Mouse (Mus musculus) neural tube, embryonic 12.5 days (tissue): Measurements from ENCODE around the gene Cd160. TPM values are rescaled to one million over a fixed set of nuclear protein-coding genes. Genes with fewer than 3 reads are reported as not detected.

Experiments used
- ATAC-seq: fragments of 200-750 bp; cut with Nextera tagmentation; 2 replicates; pipeline ENCODE4 v1.8.0; 2017; ENCODE audit warnings: low read depth, mild to moderate bottlenecking, moderate TSS enrichment, moderate library complexity; ENCODE audit not compliant: low FRiP score
- H3K27ac ChIP-seq: fragments of 300-500 bp; sonication (generic); 2 replicates; pipeline ENCODE4 v1.5.1; 2016
- H3K27me3 ChIP-seq: fragments of 300-500 bp; sonication (generic); replicated peaks from 2 replicates; pipeline ENCODE4 v1.6.1; 2016; ENCODE audit warnings: mild to moderate bottlenecking
- H3K36me3 ChIP-seq: fragments of 300-500 bp; sonication (generic); 2 replicates; pipeline ENCODE4 v1.6.1; 2016; ENCODE audit warnings: mild to moderate bottlenecking
- H3K4me1 ChIP-seq: fragments of 300-500 bp; sonication (generic); 2 replicates; pipeline ENCODE4 v1.6.1; 2016
- H3K4me2 ChIP-seq: fragments of 300-500 bp; sonication (generic); replicated peaks from 2 replicates; pipeline ENCODE4 v1.6.1; 2016; ENCODE audit warnings: mild to moderate bottlenecking
- H3K4me3 ChIP-seq: fragments of 300-500 bp; sonication (generic); 2 replicates; pipeline ENCODE4 v1.5.1; 2016
- H3K9ac ChIP-seq: fragments of 300-500 bp; sonication (generic); 2 replicates; pipeline ENCODE4 v1.6.1; 2016; ENCODE audit warnings: mild to moderate bottlenecking
- H3K9me3 ChIP-seq: fragments of 300-500 bp; sonication (generic); 2 replicates; pipeline ENCODE4 v1.6.1; 2016; ENCODE audit warnings: mild to moderate bottlenecking
- WGBS: fragments of 180-500 bp; shearing (Covaris S2); methylation state at CpG from one replicate; pipeline ENCODE4 v1.1.7; 2016; 5-methylcytosine and 5-hydroxymethylcytosine counted together
- polyA plus RNA-seq: library from polyadenylated mRNA; unstranded; fragments of >200 nt; fragmentation: Nextera tagmentation; extraction: Ambion mirVana; gene quantifications from 2 replicates; pipeline ENCODE4 v1.2.1, GENCODE M21; 2016

Cd160 gene
- 0.08 and 0.15 TPM in 2 replicates for polyA plus RNA-seq

DNA sequence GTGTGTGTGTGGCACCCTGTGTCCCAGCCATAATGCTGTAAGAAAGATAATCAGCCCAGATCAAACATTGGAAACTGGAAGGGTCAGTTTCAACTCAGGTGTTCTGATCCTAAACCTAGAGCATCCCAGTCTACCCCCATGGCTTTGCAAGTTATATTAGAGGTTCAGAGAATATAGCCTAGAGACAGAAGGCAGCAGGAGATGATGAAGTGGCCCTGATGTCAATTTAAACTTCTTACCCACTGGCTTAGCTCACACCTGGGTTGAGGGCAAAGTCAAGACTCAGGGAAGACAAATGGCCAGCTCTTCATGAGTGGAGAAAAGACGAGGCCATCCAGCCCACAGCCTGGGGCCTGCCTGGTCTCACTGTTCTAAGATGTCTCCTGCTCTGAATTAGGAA lies at the start of gene Cd160, which contains the start of gene Pdzk1:
Cd160 (minus strand) TSS at position 368 of the 400 bp plus-strand sequence.
Pdzk1 (plus strand) TSS at position 301 of the 400 bp plus-strand sequence.
- Histone ChIP-seq H3K4me2 (no peak within 1 kb of the TSS), H3K4me1 (0 out of 2 replicates have a peak, but pooled peaks cover 3% of the 10 kb centered on the region), H3K36me3 (no peaks in the 10 kb centered on the region), H3K4me3 (no peak within 1 kb of the TSS), H3K9ac (no peak within 1 kb of the TSS), H3K9me3 (no peaks in the 10 kb centered on the region), H3K27me3 (no peaks in the 10 kb centered on the region), H3K27ac (no peak within 1 kb of the TSS)
- WGBS: 69% methylated on average over 1 of the region's 1 CpGs
- no peak for ATAC-seq

DNA sequence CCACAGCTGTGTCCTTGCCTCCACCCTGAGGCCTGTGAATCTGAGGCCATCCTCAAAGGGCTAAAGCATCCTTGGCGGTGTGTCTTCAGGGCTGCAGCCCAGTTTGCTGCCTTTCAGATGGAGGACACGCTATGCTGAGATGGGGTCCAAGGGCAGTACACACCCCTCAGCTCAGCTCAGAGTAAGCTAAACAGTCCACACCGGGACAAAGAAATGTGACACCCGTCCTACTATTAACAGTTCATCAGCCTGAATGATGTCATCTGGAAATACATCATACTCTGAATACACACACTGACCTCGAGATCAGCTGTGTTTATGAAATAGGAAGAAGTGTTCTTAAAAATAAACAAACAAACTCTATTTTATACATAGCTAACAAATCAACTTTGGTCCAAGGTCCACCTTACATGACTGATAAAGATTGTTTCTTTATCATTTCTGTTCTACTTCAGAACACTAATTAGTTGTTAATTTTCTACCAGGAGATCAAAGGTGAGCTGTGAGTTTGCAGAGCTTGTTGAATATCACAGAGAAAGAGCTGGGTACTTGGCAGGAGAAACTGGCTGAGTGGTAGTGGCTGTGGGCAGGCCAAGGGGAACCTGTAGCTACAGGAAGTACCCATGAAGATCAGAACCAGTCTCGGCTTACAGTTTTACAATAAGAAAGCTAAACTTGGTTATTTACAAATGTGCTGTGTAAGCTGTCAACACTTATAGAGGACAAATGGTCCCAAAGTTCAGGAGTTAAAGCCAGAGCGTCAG lies 45.8 kb upstream of the Cd160 start:
- 88% methylated on average over 7 of the region's 7 CpGs for WGBS
- Histone ChIP-seq H3K36me3 (peaks cover 66% of the 10 kb centered on the region), H3K4me1 (no peaks in the 10 kb centered on the region), H3K4me3 (no peak overlapping the region), H3K4me2 (no peak overlapping the region), H3K9me3 (no peaks in the 10 kb centered on the region), H3K27ac (no peak overlapping the region), H3K27me3 (no peaks in the 10 kb centered on the region), H3K9ac (no peak overlapping the region)
- ATAC-seq: no peak

DNA sequence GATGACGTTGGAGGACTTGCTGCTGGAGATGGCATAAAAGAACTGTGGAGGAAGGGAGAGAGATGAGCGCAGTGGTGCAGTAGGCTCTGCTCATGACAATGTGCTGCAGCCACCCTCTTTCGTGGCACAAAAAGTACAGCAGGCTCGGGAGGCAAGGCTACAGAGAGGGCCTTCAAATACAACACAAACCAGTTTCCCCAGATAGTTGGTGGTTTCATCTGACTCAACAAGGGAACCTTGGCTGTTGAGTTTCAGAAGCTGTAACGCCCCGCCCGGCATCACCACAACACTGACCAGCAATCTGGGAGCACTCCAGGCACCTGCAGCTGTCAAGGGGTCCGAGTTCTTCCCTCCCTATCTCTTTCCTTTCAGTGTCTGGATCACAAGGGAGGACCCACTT lies 43.4 kb upstream of the Cd160 start:
- H3K9ac ChIP-seq: no peak overlapping the region
- H3K4me1 ChIP-seq: no peaks in the 10 kb centered on the region
- H3K9me3 ChIP-seq: no peaks in the 10 kb centered on the region
- ATAC-seq: no peak
- no peak overlapping the region for H3K4me2 ChIP-seq
- 93% methylated on average over 8 of the region's 8 CpGs for WGBS
- no peak overlapping the region for H3K27ac ChIP-seq
- peaks cover 75% of the 10 kb centered on the region for H3K36me3 ChIP-seq
- no peaks in the 10 kb centered on the region for H3K27me3 ChIP-seq
- H3K4me3 ChIP-seq: no peak overlapping the region

DNA sequence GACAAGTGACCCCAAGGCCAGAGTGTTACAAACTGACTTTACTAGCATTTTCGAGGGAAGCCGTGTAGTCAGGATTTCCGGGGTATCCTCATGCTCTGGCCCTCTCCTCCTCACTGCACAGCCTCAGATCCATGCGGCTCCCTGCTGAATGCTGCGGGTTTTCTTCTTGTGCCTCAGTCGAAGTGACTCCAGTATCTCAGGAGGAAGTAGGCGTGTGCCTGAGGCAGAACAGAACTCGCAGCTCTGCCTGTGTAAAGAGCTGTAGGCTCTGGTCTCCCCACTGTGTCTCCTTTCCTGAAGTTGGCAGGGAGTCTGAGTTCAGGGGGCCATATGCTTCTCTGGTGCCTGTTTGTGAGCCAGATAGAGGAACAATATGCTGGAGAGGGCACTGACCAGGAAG lies 41.9 kb upstream of the Cd160 start:
- H3K4me2 ChIP-seq: no peak overlapping the region
- no peaks in the 10 kb centered on the region for H3K9me3 ChIP-seq
- no peaks in the 10 kb centered on the region for H3K27me3 ChIP-seq
- H3K27ac ChIP-seq: no peak overlapping the region
- H3K4me3 ChIP-seq: no peak overlapping the region
- no peak for ATAC-seq
- H3K4me1 ChIP-seq: no peaks in the 10 kb centered on the region
- H3K36me3 ChIP-seq: peaks cover 75% of the 10 kb centered on the region
- H3K9ac ChIP-seq: no peak overlapping the region
- WGBS: 90% methylated on average over 8 of the region's 8 CpGs

DNA sequence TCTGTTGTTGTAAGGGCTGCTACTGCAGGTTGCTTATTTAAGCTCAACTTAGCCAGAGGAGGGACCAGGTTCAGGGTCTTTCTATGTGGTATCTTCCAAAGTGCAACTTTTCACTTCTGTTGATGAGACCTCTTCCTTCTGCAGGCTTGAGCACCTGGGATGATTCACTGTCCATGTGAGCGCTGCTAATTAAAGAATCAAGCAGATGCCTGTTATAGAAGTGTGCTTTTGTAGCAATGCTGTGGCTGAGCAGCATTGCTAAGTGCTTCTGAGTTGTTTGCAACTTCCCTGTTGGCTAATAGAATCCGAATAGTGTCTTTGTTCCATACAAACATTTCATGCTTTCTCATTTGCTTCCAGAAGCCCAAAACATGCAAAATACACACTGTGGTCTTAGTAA lies 41.1 kb upstream of the Cd160 start:
- peaks cover 70% of the 10 kb centered on the region for H3K36me3 ChIP-seq
- no peak overlapping the region for H3K4me3 ChIP-seq
- no peak for ATAC-seq
- H3K9me3 ChIP-seq: no peaks in the 10 kb centered on the region
- no peaks in the 10 kb centered on the region for H3K27me3 ChIP-seq
- no peak overlapping the region for H3K9ac ChIP-seq
- H3K4me2 ChIP-seq: no peak overlapping the region
- H3K4me1 ChIP-seq: no peaks in the 10 kb centered on the region
- WGBS: 98% methylated on average over 2 of the region's 2 CpGs
- no peak overlapping the region for H3K27ac ChIP-seq

DNA sequence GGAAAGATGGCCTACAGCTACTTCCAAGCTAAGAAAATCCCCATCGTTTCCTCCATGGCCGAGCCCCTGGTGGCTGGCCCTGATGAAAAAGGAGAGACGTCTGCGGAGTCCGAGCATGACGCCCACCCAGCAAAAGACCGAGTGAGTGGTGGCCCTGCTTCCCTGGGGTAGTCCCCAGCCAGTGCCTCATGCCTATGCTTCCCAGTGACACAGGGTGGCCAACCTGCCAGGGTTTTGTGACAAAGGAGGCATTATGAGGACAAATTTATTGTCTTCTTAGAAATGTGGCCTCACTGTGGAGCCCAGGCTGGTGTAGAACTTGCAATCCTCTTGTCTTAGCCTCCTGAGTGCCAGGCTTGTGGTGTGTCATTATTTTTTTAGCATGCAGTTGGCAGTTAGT lies 39.9 kb upstream of the Cd160 start:
- ATAC-seq: no peak
- Histone ChIP-seq H3K36me3 (peaks cover 62% of the 10 kb centered on the region), H3K27me3 (no peaks in the 10 kb centered on the region), H3K9me3 (no peaks in the 10 kb centered on the region), H3K9ac (no peak overlapping the region), H3K4me3 (no peak overlapping the region), H3K4me1 (no peaks in the 10 kb centered on the region), H3K4me2 (no peak overlapping the region), H3K27ac (no peak overlapping the region)
- 86% methylated on average over 7 of the region's 7 CpGs for WGBS

DNA sequence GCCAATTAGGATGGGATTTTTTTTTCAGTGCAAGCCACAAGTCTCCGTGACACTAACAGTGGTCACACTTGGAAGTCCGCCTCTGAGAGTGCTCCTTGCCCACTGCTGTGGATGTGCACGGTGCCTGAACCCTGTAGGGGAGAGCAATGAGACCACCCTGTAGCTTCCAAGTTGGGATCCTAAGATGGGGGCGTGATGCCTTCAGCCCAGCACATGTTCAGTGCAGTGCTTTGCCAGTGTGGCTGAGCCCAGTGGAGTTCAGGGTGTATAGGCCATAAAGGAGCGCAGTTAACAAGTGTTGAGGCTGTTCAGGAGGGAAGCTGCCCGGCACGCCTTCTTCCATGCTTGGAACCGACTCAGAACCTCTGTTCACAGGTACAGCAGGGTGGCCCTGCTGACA lies 39.4 kb upstream of the Cd160 start:
- Histone ChIP-seq H3K27ac (no peak overlapping the region), H3K9me3 (no peaks in the 10 kb centered on the region), H3K36me3 (peaks cover 58% of the 10 kb centered on the region), H3K9ac (no peak overlapping the region), H3K4me2 (no peak overlapping the region), H3K4me3 (no peak overlapping the region), H3K27me3 (no peaks in the 10 kb centered on the region), H3K4me1 (no peaks in the 10 kb centered on the region)
- no peak for ATAC-seq
- WGBS: 96% methylated on average over 8 of the region's 8 CpGs

DNA sequence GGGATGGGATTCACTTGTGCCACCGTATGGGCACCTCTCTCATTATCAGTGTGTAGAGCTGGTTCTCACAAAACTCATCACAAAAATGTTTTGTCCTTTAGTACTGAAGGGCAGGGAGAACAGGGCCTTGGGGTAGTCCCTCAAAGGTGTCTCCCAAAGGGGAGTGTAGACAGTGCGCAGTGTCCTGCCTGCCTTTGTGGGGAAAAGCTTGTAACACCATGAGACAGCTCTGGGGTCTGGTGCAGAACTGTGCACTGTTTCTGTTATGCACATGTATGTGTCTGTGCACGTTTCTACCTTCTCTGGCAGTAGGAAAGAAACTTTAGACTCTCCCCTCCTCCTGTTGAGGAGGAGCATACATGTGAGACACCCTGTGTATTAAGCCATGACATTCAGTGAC lies 38.7 kb upstream of the Cd160 start:
- peaks cover 51% of the 10 kb centered on the region for H3K36me3 ChIP-seq
- no peaks in the 10 kb centered on the region for H3K27me3 ChIP-seq
- no peaks in the 10 kb centered on the region for H3K4me1 ChIP-seq
- ATAC-seq: no peak
- no peak overlapping the region for H3K4me3 ChIP-seq
- H3K9ac ChIP-seq: no peak overlapping the region
- H3K27ac ChIP-seq: no peak overlapping the region
- H3K9me3 ChIP-seq: no peaks in the 10 kb centered on the region
- H3K4me2 ChIP-seq: no peak overlapping the region
- WGBS: 92% methylated on average over 3 of the region's 3 CpGs

DNA sequence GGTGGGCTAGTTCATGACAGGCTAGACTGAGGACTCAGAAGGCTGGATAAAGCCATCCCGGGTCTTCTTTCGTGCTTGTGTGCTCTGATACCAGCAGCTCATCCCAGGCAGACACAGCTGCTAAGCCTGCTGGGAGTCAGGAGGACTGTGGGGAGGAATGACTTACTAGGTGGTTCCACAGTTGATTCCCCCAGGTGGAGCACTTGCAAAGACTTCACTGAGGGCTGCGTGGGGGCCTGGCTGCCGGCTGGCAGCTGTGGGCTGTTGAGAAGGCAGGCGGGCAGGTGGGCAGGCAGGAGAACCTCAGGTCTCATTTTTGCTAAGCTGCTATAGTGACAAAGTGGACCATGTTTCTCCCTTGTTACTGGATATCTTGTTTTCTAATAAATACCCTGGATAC lies 31.3 kb upstream of the Cd160 start:
- H3K9ac ChIP-seq: no peak overlapping the region
- peaks cover 3% of the 10 kb centered on the region for H3K36me3 ChIP-seq
- no peak overlapping the region for H3K4me2 ChIP-seq
- 95% methylated on average over 5 of the region's 5 CpGs for WGBS
- no peak for ATAC-seq
- H3K27ac ChIP-seq: no peak overlapping the region
- no peak overlapping the region for H3K4me3 ChIP-seq
- no peaks in the 10 kb centered on the region for H3K4me1 ChIP-seq
- H3K9me3 ChIP-seq: no peaks in the 10 kb centered on the region
- H3K27me3 ChIP-seq: no peaks in the 10 kb centered on the region

DNA sequence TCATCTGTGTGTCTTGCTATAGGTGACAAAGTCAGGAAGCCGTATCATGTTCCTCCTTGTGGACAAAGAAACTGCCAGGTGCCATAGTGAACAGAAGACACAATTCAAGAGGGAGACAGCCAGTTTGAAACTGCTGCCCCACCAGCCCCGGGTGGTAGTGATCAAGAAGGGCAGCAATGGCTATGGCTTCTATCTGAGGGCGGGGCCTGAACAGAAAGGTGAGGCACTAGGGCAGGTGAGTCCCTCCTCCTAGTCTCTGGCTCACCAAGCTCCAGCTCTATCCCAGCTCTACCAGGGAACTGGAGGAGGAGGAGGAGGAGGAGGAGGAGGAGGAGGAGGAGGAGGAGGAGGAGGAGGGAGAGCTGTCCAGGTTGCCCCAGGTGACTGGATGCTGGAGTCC lies 26.7 kb upstream of the Cd160 start:
- 84% methylated on average over 3 of the region's 3 CpGs for WGBS
- no peak overlapping the region for H3K27ac ChIP-seq
- H3K4me3 ChIP-seq: no peak overlapping the region
- no peak for ATAC-seq
- peaks cover 3% of the 10 kb centered on the region for H3K36me3 ChIP-seq
- H3K4me2 ChIP-seq: no peak overlapping the region
- no peaks in the 10 kb centered on the region for H3K27me3 ChIP-seq
- no peaks in the 10 kb centered on the region for H3K9me3 ChIP-seq
- H3K9ac ChIP-seq: no peak overlapping the region
- no peaks in the 10 kb centered on the region for H3K4me1 ChIP-seq

DNA sequence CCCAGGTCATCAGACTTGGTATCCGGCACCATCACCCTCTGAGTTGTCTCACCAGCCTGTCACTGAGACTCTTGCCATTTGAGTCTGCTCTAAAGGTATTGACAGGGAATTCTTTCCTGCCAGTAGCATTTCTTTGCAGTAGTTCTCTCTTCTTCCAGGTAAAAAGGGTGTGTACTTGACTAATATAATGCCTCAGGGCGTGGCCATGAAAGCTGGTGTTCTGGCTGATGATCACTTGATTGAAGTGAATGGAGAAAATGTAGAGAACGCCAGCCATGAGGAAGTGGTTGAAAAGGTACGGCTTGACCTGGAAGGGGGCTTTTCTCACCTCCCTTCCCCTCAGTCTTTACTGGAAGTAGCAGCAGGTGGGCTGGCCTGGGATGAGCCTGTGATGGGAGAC lies 25.2 kb upstream of the Cd160 start:
- no peaks in the 10 kb centered on the region for H3K27me3 ChIP-seq
- no peak overlapping the region for H3K4me3 ChIP-seq
- no peak overlapping the region for H3K9ac ChIP-seq
- no peak for ATAC-seq
- no peak overlapping the region for H3K4me2 ChIP-seq
- no peaks in the 10 kb centered on the region; the same call in none of the 2 replicates for H3K36me3 ChIP-seq
- H3K27ac ChIP-seq: no peak overlapping the region
- no peaks in the 10 kb centered on the region for H3K4me1 ChIP-seq
- H3K9me3 ChIP-seq: no peaks in the 10 kb centered on the region
- 90% methylated on average over 4 of the region's 4 CpGs for WGBS

DNA sequence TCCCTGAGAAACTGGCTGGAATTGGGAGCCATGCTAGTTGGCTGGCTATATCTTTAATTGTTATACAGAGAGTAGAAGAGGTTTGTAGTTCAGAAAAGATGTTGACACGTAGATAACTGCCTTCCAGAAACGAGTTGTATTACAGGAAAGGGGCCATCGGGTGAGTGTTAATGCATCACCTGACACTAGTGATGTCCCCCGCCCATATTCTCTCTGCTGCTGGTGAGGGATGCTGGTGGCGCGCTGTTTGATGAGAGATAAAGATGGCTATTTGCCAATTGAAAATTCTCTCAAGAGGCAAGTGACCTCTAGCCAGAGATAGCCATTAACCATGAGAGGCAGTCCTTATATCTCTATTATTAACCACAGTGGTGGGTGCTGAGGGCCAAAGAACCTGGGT lies 23.4 kb upstream of the Cd160 start:
- Histone ChIP-seq H3K27me3 (no peaks in the 10 kb centered on the region), H3K4me1 (no peaks in the 10 kb centered on the region), H3K36me3 (no peaks in the 10 kb centered on the region), H3K27ac (no peak overlapping the region), H3K9ac (no peak overlapping the region), H3K9me3 (no peaks in the 10 kb centered on the region), H3K4me2 (no peak overlapping the region), H3K4me3 (no peak overlapping the region)
- ATAC-seq: no peak
- 89% methylated on average over 6 of the region's 6 CpGs for WGBS

DNA sequence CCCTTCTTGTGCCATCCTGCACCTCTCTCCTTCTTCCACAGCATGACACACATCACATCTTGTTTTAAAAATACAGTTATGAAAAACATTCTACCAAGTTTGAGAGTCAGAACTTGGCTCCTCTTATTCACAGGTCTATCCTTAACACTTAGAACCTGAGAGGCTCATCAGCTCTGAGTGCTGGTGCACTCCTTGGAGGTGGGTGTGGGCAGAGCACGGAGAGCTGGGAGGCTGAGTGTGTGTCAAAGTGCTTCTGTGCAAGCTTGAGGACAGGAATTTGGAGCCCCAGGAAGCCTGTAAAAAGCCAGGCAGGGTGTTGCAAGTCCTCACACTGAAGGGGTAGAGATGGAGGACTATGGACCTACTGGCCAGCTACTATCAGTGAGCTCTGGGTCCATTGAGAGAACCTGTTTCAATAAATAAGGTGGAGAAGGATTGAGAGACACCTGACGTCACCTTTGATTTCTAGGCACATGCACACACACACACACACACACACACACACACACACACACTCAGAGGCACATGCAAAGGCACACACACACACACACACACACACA lies 20.1 kb upstream of the Cd160 start:
- no peaks in the 10 kb centered on the region for H3K27me3 ChIP-seq
- H3K4me1 ChIP-seq: no peaks in the 10 kb centered on the region
- 93% methylated on average over 2 of the region's 2 CpGs for WGBS
- no peak overlapping the region for H3K4me3 ChIP-seq
- ATAC-seq: no peak
- H3K9me3 ChIP-seq: no peaks in the 10 kb centered on the region
- no peaks in the 10 kb centered on the region for H3K36me3 ChIP-seq
- no peak overlapping the region for H3K9ac ChIP-seq
- H3K27ac ChIP-seq: no peak overlapping the region
- no peak overlapping the region for H3K4me2 ChIP-seq
